Mouse (Mus musculus) neural tube, embryonic 15.5 days (tissue): ENCODE measurements at regions not wholly inside any gene's neighbourhood (a gene's known extent, or its start where the extent isn't known, plus 50 kb on each side); places are given as distances from the start of the nearest gene placed in this dataset.

Source experiments
- ATAC-seq: fragments of 200-750 bp; cut with Nextera tagmentation; 2 replicates; pipeline ENCODE4 v1.8.0; 2017; ENCODE audit warnings: mild to moderate bottlenecking, moderate TSS enrichment, moderate library complexity; ENCODE audit not compliant: low FRiP score
- H3K27ac ChIP-seq: fragments of 300-500 bp; sonication (generic); replicated peaks from 2 replicates; pipeline ENCODE4 v1.5.1; 2015; ENCODE audit warnings: mild to moderate bottlenecking, inconsistent platforms
- H3K27me3 ChIP-seq: fragments of 300-500 bp; sonication (generic); replicated peaks from 2 replicates; pipeline ENCODE4 v1.6.1; 2015; ENCODE audit warnings: inconsistent platforms
- H3K36me3 ChIP-seq: fragments of 300-500 bp; sonication (generic); 2 replicates; pipeline ENCODE4 v1.6.1; 2015; ENCODE audit warnings: inconsistent platforms
- H3K4me1 ChIP-seq: fragments of 300-500 bp; sonication (generic); 2 replicates; pipeline ENCODE4 v1.6.1; 2015; ENCODE audit warnings: inconsistent platforms
- H3K4me2 ChIP-seq: fragments of 300-500 bp; sonication (generic); 2 replicates; pipeline ENCODE4 v1.6.1; 2015; ENCODE audit warnings: inconsistent platforms, mild to moderate bottlenecking, moderate library complexity
- H3K4me3 ChIP-seq: fragments of 300-500 bp; sonication (generic); replicated peaks from 2 replicates; pipeline ENCODE4 v1.5.1; 2015; ENCODE audit warnings: mild to moderate bottlenecking, inconsistent platforms
- H3K9ac ChIP-seq: fragments of 300-500 bp; sonication (generic); replicated peaks from 2 replicates; pipeline ENCODE4 v1.6.1; 2015; ENCODE audit warnings: mild to moderate bottlenecking, inconsistent platforms
- H3K9me3 ChIP-seq: fragments of 300-500 bp; sonication (generic); replicated peaks from 2 replicates; pipeline ENCODE4 v1.6.1; 2016; ENCODE audit warnings: inconsistent platforms
- WGBS: fragments of 180-500 bp; shearing (Covaris S2); methylation state at CpG from one replicate; pipeline ENCODE4 v1.1.7; 2015; ENCODE audit warnings: mixed read lengths; 5-methylcytosine and 5-hydroxymethylcytosine counted together

DNA sequence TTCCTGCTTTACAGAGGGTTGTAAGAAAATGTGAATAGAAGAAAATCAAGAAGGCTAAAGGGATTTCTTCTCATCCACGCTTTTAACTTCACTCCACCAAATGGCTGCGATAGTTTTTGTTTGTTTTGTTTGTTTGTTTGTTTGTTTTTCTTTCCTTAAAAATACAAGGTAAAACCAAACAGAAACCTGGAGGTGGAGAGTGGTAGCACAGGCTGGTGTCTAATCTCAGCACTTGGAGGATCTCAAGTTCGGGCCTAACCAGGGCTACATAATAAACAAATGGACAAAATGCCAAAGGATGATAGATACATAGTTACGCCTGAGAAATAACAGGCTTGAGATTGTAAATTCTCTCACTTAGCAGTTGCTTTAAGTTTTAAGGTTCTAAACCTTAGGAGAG, 50.8 kb upstream of the Mboat1 start:
- Histone ChIP-seq H3K4me3 (no peak overlapping the region), H3K4me2 (peak overlapping the region; percentile 42; the same call in 1 of the 2 replicates), H3K27ac (no peak overlapping the region), H3K9ac (no peak overlapping the region), H3K27me3 (no peaks in the 10 kb centered on the region), H3K9me3 (no peaks in the 10 kb centered on the region), H3K4me1 (peaks cover 5% of the 10 kb centered on the region), H3K36me3 (no peaks in the 10 kb centered on the region)
- ATAC-seq = no peak; the same call in 1 of the 2 replicates
- WGBS = 61% methylated on average over 4 of the region's 4 CpGs

DNA sequence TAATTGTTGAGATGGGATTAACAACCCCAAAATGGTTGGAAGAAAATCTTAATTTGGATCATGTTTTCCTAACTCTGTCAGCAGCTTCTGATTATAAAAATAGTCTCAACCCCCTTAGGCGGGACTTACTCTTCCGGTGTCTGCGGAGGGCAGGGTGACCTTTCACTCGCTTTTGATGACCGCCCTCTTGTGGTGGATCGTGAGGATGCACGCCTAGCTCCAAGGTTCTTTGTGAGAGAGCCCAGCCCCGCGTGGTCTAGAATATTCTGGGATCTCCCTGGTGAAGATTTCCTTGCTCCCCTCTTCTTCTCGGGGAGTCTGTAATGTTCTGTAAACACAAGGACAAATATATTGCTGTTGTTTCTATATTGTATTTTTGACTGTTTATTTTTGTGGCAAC, 51.3 kb upstream of the Mboat1 start:
- no peaks in the 10 kb centered on the region for H3K9me3 ChIP-seq
- no peak overlapping the region for H3K4me3 ChIP-seq
- no peak overlapping the region for H3K27ac ChIP-seq
- H3K27me3 ChIP-seq = no peaks in the 10 kb centered on the region
- WGBS = under 1% methylated on average over 10 of the region's 10 CpGs
- H3K4me2 ChIP-seq = peak overlapping the region; percentile 42
- H3K36me3 ChIP-seq = no peaks in the 10 kb centered on the region
- peaks cover 5% of the 10 kb centered on the region for H3K4me1 ChIP-seq
- no peak overlapping the region for H3K9ac ChIP-seq
- peak; percentile 92 for ATAC-seq

DNA sequence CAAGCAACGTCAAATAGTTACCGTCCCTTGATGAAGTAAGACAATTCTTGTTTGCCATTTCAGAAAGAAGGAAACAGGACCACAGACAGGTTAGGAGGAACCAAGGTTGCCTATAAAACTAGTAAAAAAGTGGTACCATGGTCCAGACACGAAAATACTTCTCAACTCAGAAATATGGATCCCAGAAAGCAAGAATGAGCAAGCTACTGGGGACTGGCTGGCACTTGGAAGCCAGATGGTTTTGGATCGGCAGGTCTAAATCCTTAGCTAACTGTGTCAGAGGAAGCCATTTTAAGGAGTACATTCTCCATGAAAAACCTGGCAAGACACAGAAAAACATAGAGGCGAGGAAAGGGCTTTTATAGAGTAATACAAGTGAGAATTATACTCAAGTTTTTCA, 51.9 kb upstream of the Mboat1 start:
- ATAC-seq = no peak
- peaks cover 5% of the 10 kb centered on the region for H3K4me1 ChIP-seq
- H3K27ac ChIP-seq = no peak overlapping the region
- H3K36me3 ChIP-seq = no peaks in the 10 kb centered on the region
- H3K27me3 ChIP-seq = no peaks in the 10 kb centered on the region
- H3K9ac ChIP-seq = no peak overlapping the region
- 83% methylated on average over 5 of the region's 5 CpGs for WGBS
- no peaks in the 10 kb centered on the region for H3K9me3 ChIP-seq
- H3K4me3 ChIP-seq = no peak overlapping the region
- no peak overlapping the region for H3K4me2 ChIP-seq

DNA sequence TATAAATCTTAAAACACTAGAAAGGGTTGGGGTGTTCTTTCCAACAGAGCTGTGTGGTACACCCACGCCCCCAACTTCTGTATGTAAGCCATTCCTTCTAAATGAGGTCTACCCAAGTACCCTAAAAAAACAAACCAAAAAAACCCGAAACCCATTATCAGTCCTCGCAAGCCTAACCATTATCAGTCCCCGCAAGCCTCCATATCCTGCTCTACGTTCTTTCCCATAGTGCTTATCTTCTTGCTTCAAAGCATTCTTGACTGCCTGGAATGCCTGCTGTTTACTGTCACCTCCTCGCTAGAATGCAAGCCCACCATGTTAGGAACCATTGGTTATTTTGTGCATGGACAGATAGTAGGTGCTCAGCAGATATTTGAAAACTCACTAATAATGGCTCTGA, 52.3 kb upstream of the Mboat1 start:
- WGBS = 91% methylated on average over 6 of the region's 6 CpGs

DNA sequence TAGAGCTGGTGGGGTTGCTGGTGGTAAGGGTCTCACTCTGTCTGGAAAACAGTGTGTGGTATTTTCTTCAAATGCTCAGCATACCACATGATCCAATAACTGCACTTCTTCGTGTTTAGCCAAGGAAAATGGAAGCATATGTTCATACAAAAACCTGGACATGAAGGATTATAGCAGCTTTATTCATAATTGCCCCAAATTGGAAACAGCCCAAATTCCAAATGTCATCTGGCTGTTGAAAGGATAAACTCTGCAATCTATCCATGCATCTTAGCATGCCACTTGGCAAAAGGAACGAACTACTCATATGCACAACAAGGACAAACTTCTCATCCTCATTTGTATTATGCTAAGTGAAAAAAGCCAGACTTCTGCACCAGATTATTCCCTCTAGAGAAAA, 53.5 kb upstream of the Mboat1 start:
- H3K9ac ChIP-seq = no peak overlapping the region
- H3K4me1 ChIP-seq = peaks cover 5% of the 10 kb centered on the region
- no peak overlapping the region for H3K4me2 ChIP-seq
- H3K9me3 ChIP-seq = no peaks in the 10 kb centered on the region
- 88% methylated on average over 2 of the region's 2 CpGs for WGBS
- no peak for ATAC-seq
- H3K36me3 ChIP-seq = no peaks in the 10 kb centered on the region
- H3K27ac ChIP-seq = no peak overlapping the region
- H3K4me3 ChIP-seq = no peak overlapping the region
- no peaks in the 10 kb centered on the region for H3K27me3 ChIP-seq

More for the DNA sequence above, 52.3 kb upstream of the Mboat1 start:
- no peaks in the 10 kb centered on the region for H3K27me3 ChIP-seq
- no peak overlapping the region for H3K4me3 ChIP-seq
- H3K36me3 ChIP-seq = no peaks in the 10 kb centered on the region
- no peak for ATAC-seq
- no peak overlapping the region for H3K27ac ChIP-seq
- H3K9me3 ChIP-seq = no peaks in the 10 kb centered on the region
- no peak overlapping the region for H3K4me2 ChIP-seq
- no peak overlapping the region for H3K9ac ChIP-seq
- peaks cover 5% of the 10 kb centered on the region for H3K4me1 ChIP-seq

DNA sequence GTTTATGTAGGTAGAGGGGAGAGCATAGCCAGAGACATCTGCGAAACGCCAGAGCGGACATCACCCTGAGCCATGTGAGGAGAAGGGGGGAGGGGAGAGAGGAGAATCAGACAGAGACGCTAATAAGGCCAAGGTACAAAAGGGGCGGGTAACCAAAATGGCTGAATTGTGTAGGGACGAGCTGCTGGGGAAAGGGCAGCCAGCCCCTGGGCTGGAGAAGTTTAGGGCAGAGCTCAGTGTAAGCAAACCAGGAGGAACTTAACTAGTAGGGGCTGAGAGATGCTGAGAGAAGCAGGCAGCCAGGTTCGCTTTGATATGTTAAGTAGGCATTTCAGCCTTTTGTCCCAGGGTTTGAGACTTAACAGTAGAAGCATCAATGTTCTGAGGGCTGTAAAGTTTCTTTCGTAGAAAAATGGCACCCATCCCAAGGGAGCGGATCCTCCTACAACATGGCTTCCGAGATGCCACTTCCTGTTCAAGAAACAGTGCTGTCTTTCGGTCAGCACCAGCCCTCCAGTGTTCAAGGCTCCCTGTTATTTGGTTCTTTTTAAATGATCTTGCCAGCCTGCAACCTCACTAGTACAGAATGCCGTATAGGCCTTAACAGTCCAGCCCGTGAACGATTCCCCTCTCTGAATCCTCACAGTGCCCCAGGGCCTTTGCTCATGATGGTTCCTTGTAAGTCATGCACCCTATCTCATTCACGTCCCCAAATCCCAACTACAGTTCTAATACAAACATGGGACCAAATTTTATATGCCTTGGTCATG, 55.4 kb upstream of the Mboat1 start:
- no peak overlapping the region for H3K4me3 ChIP-seq
- no peaks in the 10 kb centered on the region for H3K36me3 ChIP-seq
- H3K27ac ChIP-seq = no peak overlapping the region
- peaks cover 5% of the 10 kb centered on the region for H3K4me1 ChIP-seq
- no peak overlapping the region for H3K9ac ChIP-seq
- no peaks in the 10 kb centered on the region for H3K27me3 ChIP-seq
- peak overlapping the region; percentile 25; the same call in 1 of the 2 replicates for H3K4me2 ChIP-seq
- H3K9me3 ChIP-seq = no peaks in the 10 kb centered on the region
- 56% methylated on average over 15 of the region's 15 CpGs for WGBS
- no peak for ATAC-seq

DNA sequence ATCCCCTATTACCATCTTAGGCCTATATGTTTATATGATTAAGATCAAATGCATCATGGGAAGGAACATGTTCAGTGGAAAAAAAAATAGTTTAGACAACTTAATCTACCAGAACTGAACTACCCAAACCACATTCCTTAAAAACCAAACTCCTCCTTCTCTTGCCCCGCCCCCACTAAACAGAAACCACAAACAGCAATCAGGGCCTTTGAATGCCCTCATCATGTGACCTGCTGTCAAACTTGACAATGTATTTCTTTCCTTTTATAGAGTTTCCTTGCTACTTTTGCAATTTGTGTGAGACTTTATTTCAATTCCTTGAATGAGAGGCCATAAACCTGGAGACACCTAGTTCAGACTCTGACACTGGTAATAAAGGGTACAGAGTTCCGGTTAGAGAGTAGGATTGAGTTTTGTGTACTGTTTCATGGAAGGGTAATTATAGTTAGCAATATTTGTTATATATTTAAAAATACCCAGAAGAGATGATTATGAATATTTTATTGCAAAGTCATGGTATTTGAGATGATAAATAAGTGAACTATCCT, 61.7 kb upstream of the Mboat1 start:
- 94% methylated on average over 2 of the region's 2 CpGs for WGBS
- Histone ChIP-seq H3K27me3 (no peaks in the 10 kb centered on the region), H3K9me3 (no peaks in the 10 kb centered on the region), H3K27ac (no peak overlapping the region), H3K4me2 (no peak overlapping the region), H3K36me3 (no peaks in the 10 kb centered on the region), H3K4me1 (no peaks in the 10 kb centered on the region), H3K4me3 (no peak overlapping the region), H3K9ac (no peak overlapping the region)
- no peak for ATAC-seq

DNA sequence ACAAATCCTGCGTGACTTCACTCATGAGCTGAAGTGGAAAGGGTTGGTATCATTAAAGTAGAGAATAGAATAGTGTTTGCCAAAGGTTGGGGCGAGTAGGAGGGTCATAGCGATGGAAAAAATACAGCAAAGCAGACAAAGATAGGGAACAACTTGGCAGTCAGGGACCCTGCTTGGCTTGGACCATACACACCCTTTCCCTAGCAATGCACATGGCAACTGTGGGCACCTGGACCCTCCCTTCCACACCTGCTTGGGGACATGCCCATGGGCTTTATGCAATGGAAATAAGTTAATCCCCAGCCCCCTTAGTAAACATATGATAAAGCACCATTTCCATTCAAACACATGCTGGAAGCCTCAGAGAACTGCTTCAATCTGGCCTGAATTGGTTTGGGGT, 62.2 kb upstream of the Mboat1 start:
- H3K9ac ChIP-seq = no peak overlapping the region
- ATAC-seq = no peak
- H3K27ac ChIP-seq = no peak overlapping the region
- no peak overlapping the region for H3K4me2 ChIP-seq
- no peak overlapping the region for H3K4me3 ChIP-seq
- WGBS = 93% methylated on average over 3 of the region's 3 CpGs
- H3K27me3 ChIP-seq = no peaks in the 10 kb centered on the region
- no peaks in the 10 kb centered on the region for H3K36me3 ChIP-seq
- no peaks in the 10 kb centered on the region for H3K4me1 ChIP-seq
- H3K9me3 ChIP-seq = no peaks in the 10 kb centered on the region

DNA sequence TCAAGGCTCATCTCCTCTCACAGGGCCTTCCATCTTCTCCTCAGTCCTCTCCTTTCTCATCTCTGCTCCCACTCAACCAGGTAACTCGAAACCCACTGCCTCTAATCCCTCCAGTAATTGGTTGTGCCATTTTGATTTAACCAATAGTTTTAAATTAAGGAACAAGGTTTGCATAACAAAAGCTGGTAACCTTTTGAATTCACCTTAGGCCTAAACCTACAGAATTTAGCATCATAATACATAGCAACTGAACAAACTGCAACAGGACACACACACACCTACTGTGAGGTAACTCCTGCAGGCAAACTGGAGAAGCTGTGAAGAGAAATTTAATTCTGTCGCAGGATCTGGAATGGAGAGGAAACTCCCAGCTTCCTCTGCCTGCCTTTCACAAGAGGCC, 66.9 kb upstream of the Mboat1 start:
- 71% methylated on average over 2 of the region's 2 CpGs for WGBS
- no peaks in the 10 kb centered on the region for H3K4me1 ChIP-seq
- no peak for ATAC-seq
- no peak overlapping the region for H3K9ac ChIP-seq
- no peak overlapping the region for H3K4me3 ChIP-seq
- no peak overlapping the region for H3K27ac ChIP-seq
- H3K36me3 ChIP-seq = no peaks in the 10 kb centered on the region
- H3K27me3 ChIP-seq = no peaks in the 10 kb centered on the region
- H3K9me3 ChIP-seq = no peaks in the 10 kb centered on the region
- no peak overlapping the region for H3K4me2 ChIP-seq

DNA sequence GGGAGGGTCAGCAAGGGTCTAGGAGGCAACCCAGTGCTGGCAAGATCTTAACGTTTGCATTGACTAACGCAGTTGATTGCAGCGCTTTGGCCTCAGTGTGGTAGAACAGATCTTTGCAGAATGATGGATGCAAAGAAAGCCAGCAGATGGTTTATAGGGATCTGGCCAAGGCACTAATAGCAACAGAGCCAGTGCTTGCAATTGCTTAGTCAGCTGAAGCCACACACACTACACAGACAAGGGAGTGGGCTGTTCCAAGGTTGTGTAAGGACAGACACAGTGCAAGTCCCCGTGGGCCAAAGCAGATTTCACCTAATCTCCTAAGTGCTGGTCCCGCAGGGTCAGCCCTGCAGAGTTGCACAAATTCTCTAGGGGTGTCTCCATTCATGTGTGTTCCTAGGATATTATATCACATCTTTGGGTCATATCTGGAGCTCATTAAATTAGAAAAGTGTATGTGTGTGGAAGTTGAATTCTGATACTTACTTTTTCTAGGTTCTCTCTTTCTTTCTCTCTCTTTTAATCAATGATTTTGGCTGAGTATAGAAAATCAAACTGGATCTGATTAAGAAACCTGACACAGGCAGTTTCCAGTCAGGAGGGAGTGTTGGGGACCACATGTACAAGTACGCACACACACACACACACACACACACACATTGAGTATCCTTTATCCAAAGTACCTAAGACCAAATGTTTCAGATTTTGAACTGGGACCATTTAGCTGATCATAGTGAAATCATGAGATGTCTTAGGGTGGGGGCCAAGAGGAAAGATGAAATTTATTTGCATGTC, 68.5 kb upstream of the Mboat1 start:
- H3K36me3 ChIP-seq = no peaks in the 10 kb centered on the region
- no peak overlapping the region for H3K9ac ChIP-seq
- no peaks in the 10 kb centered on the region for H3K4me1 ChIP-seq
- no peaks in the 10 kb centered on the region for H3K9me3 ChIP-seq
- H3K27me3 ChIP-seq = no peaks in the 10 kb centered on the region
- no peak overlapping the region for H3K4me2 ChIP-seq
- 67% methylated on average over 6 of the region's 6 CpGs for WGBS
- ATAC-seq = no peak; the same call in 1 of the 2 replicates
- H3K4me3 ChIP-seq = no peak overlapping the region
- H3K27ac ChIP-seq = no peak overlapping the region

DNA sequence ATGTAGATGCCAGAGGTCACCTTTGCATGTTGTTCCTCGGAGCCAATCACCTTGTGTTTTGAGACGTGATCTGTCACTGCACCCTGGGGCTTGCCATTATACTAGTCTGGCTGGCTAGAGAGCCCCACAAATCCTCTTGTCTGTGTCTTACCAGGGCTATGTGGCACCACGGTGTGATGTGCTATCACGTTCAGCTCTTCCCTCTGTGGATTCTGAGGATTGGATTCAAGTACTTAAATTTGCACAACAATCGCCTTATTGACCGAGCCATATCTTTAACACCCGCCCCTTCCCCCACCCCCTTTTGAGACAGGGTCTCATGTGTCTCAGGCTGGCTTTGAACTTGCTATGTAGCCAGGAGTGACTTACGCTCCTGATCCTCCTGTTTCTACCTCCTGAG, 70.8 kb upstream of the Mboat1 start:
- no peaks in the 10 kb centered on the region for H3K4me1 ChIP-seq
- no peak for ATAC-seq
- no peak overlapping the region for H3K4me3 ChIP-seq
- H3K9ac ChIP-seq = no peak overlapping the region
- 52% methylated on average over 8 of the region's 8 CpGs for WGBS
- no peaks in the 10 kb centered on the region for H3K27me3 ChIP-seq
- no peak overlapping the region for H3K4me2 ChIP-seq
- H3K27ac ChIP-seq = no peak overlapping the region
- no peaks in the 10 kb centered on the region for H3K36me3 ChIP-seq
- H3K9me3 ChIP-seq = no peaks in the 10 kb centered on the region

DNA sequence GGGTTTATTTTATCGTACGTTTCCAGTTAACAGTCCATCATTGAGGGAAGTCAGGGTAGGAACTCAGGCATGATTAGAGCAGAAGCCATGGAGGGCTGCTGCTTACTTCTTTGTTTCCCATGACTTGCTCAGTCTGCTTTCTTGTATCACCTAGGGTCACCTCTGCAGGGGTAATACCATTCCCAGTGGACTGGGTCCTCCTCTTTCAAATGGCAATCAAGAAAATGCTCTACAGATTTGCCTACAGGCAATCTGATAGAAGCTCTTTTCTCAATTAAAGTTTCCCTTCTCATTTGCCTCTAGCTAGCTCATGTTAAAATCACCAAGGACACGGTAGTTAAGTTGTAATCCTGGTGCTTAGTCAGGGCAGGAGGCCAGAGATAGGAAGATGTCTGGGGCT, 72.5 kb upstream of the Mboat1 start:
- WGBS = 81% methylated on average over 3 of the region's 3 CpGs
- Histone ChIP-seq H3K4me2 (no peak overlapping the region), H3K4me1 (no peaks in the 10 kb centered on the region), H3K4me3 (no peak overlapping the region), H3K27me3 (no peaks in the 10 kb centered on the region), H3K9me3 (no peaks in the 10 kb centered on the region), H3K9ac (no peak overlapping the region), H3K36me3 (no peaks in the 10 kb centered on the region), H3K27ac (no peak overlapping the region)
- ATAC-seq = no peak
